Mouse (Mus musculus): ENCODE measurements around the gene Gm8897. TPM values are rescaled to one million over a fixed set of nuclear protein-coding genes. Genes with fewer than 3 reads are reported as not detected.
"Not testable (repeated sequence)": the region's sequence is repeated elsewhere in the genome, so short reads cannot be mapped to it uniquely, and the experiment has no call there.

Gm8897 gene
- polyA plus RNA-seq (2012; ENCODE audit: insufficient read depth, insufficient read length, missing spikeins): not detected in 2 replicates

GRCm38 (mm10) chr5:11416118-11416517 lies at the start of gene Gm8897:
Gene Gm8897 (plus strand): TSS chr5:11416418.
- not testable (repeated sequence) for H3K27ac ChIP-seq (replicated peaks; ENCODE audit: low read depth, low read length); H3K4me3 ChIP-seq (ENCODE audit: insufficient read depth, low read depth, low read length); H3K4me1 ChIP-seq (ENCODE audit: control insufficient read depth, insufficient read depth, insufficient read length, low read length)

- not testable (repeated sequence) for H3K4me1 ChIP-seq (ENCODE audit: control insufficient read depth, insufficient read depth, insufficient read length, low read length); H3K27ac ChIP-seq (replicated peaks; ENCODE audit: low read depth, low read length); H3K4me3 ChIP-seq (ENCODE audit: insufficient read depth, low read depth, low read length)
Observed at GRCm38 (mm10) chr5:11416691-11417090, 473 bp downstream of the Gm8897 start.

Other genes with a start within 250 kb of the Gm8897 start
- gene Gm5861, start 233.3 kb upstream of the Gm8897 start, polyA plus RNA-seq (2012; ENCODE audit: insufficient read depth, insufficient read length, missing spikeins): not detected in 2 replicates
- not detected in 2 replicates for gene Gm8890, start 160.4 kb upstream of the Gm8897 start, polyA plus RNA-seq (2012; ENCODE audit: insufficient read depth, insufficient read length, missing spikeins)
- gene Speer1, start 74.9 kb upstream of the Gm8897 start, polyA plus RNA-seq (2012; ENCODE audit: insufficient read depth, insufficient read length, missing spikeins): not detected in 2 replicates
- gene Gm8906, start 86.3 kb downstream of the Gm8897 start, polyA plus RNA-seq (2012; ENCODE audit: insufficient read depth, insufficient read length, missing spikeins): not detected in 2 replicates
- not detected in 2 replicates for gene Gm6460, start 178.5 kb downstream of the Gm8897 start, polyA plus RNA-seq (2012; ENCODE audit: insufficient read depth, insufficient read length, missing spikeins)